10 mouse cellular contexts compared by ENCODE assay signal in genomic region chr19:36227418-36228160, GRCm38 (mm10).
A peak's percentile ranks its signal among the peaks of the same experiment; 100 is the strongest.
DNase-seq lines count a peak whose midpoint lies in the region; ATAC-seq and TF ChIP-seq lines count a peak whose summit lies in the region.
"Had no signal": no experiment of that assay in that cellular context is flagged by ENCODE, and none has a peak within 500 bp of the region (broad histone marks: within the 10 kb centered on the region; RNA-seq: fewer than 3 reads in every experiment).

No protein-coding gene starts in this region.

- H3K27ac ChIP-seq in heart, embryonic 11.5 days (ENCODE audit: low read depth, low read length) = no peak overlapping the region
- no peak overlapping the region for H3K27ac ChIP-seq in lung, embryonic 14.5 days (ENCODE audit: low read depth)
- H3K27ac ChIP-seq in neural tube, embryonic 15.5 days (replicated peaks) = no peak overlapping the region
- H3K27ac ChIP-seq: limb, embryonic 13.5 days had no signal

- H3K4me3 ChIP-seq in heart, embryonic 11.5 days (ENCODE audit: low read depth, low read length) = no peak overlapping the region
- no peak overlapping the region for H3K4me3 ChIP-seq in lung, embryonic 14.5 days (ENCODE audit: low read depth, low read length)
- no peak overlapping the region for H3K4me3 ChIP-seq in neural tube, embryonic 15.5 days (replicated peaks)
- H3K4me3 ChIP-seq: limb, embryonic 13.5 days had no signal

- ATAC-seq in heart, embryonic 11.5 days (replicated peaks; ENCODE audit: insufficient number of reproducible peaks, low FRiP score, low TSS enrichment) = no peak
- ATAC-seq in lung, embryonic 14.5 days (ENCODE audit: insufficient read depth) = no peak
- ATAC-seq in hematopoietic stem cell, adult 5-6 weeks (replicated peaks in 1 of 2; ENCODE audit: insufficient read depth in 1 of 2, low FRiP score in 2 of 2, low TSS enrichment in 1 of 2, low read depth in 1 of 2, poor library complexity in 2 of 2, severe bottlenecking in 2 of 2) = peak; percentile 47 to 56; a peak in 3 of 4 replicates
- ATAC-seq in neural tube, embryonic 15.5 days (ENCODE audit: low FRiP score) = no peak

- no peak for DNase-seq in heart, adult 9 months (ENCODE audit: low spot score in 2 of 2)
- peak; percentile 56 for DNase-seq in lung, embryonic 14.5 days
- DNase-seq in lung, postnatal 14 days = no peak
- no peak for DNase-seq in urinary bladder, postnatal 14 days (ENCODE audit: low spot score)
- DNase-seq in spleen, postnatal 4 days (ENCODE audit: low spot score in 2 of 2) = no peak
- DNase-seq: cerebellum, adult 9-11 months had no signal

- H3K4me2 ChIP-seq in heart, embryonic 11.5 days = peak overlapping the region; percentile 46
- peak overlapping the region; percentile 33; the same call in 1 of the 2 replicates for H3K4me2 ChIP-seq in lung, embryonic 14.5 days
- H3K4me2 ChIP-seq in neural tube, embryonic 15.5 days = peak overlapping the region; percentile 33
- H3K4me2 ChIP-seq: limb, embryonic 13.5 days had no signal

- H3K9me3 ChIP-seq in heart, embryonic 11.5 days (replicated peaks; ENCODE audit: control insufficient read depth, low read length) = no peaks in the 10 kb centered on the region
- H3K9me3 ChIP-seq in lung, embryonic 14.5 days (ENCODE audit: low read depth, low read length) = no peaks in the 10 kb centered on the region
- no peaks in the 10 kb centered on the region for H3K9me3 ChIP-seq in neural tube, embryonic 15.5 days (replicated peaks)
- H3K9me3 ChIP-seq: limb, embryonic 13.5 days had no signal

- TF ChIP-seq CTCF in lung, embryonic 14.5 days (IDR thresholded peaks at IDR 0.05; ENCODE audit: low read depth) = no peak

- peaks cover 10% of the 10 kb centered on the region for H3K4me1 ChIP-seq in heart, embryonic 11.5 days (ENCODE audit: control insufficient read depth, insufficient read depth, low read length)
- H3K4me1 ChIP-seq in lung, embryonic 14.5 days (ENCODE audit: insufficient read depth) = no peaks in the 10 kb centered on the region
- 0 out of 2 replicates have a peak, but pooled peaks cover 5% of the 10 kb centered on the region for H3K4me1 ChIP-seq in neural tube, embryonic 15.5 days
- H3K4me1 ChIP-seq: limb, embryonic 13.5 days had no signal

- WGBS in heart, embryonic 11.5 days (ENCODE audit: insufficient replicate concordance) = 15% methylated on average over 16 of the region's 17 CpGs
- 18% methylated on average over 17 of the region's 17 CpGs for WGBS in lung, embryonic 14.5 days
- WGBS in neural tube, embryonic 15.5 days = 26% methylated on average over 16 of the region's 17 CpGs

- H3K27me3 ChIP-seq in heart, embryonic 11.5 days (ENCODE audit: control insufficient read depth, insufficient read depth, low read length) = no peaks in the 10 kb centered on the region
- H3K27me3 ChIP-seq in lung, embryonic 14.5 days (ENCODE audit: insufficient read depth, low read length) = no peaks in the 10 kb centered on the region
- no peaks in the 10 kb centered on the region for H3K27me3 ChIP-seq in neural tube, embryonic 15.5 days (replicated peaks)

- H3K36me3 ChIP-seq in heart, embryonic 11.5 days (ENCODE audit: control insufficient read depth, insufficient read depth, low read length) = no peaks in the 10 kb centered on the region
- no peaks in the 10 kb centered on the region for H3K36me3 ChIP-seq in lung, embryonic 14.5 days (ENCODE audit: insufficient read depth)
- H3K36me3 ChIP-seq in neural tube, embryonic 15.5 days = no peaks in the 10 kb centered on the region
- H3K36me3 ChIP-seq: limb, embryonic 13.5 days had no signal

- peak overlapping the region; percentile 6; the same call in 1 of the 2 replicates for H3K9ac ChIP-seq in heart, embryonic 11.5 days (ENCODE audit: low read depth, low read length)
- no peak overlapping the region for H3K9ac ChIP-seq in lung, embryonic 14.5 days
- H3K9ac ChIP-seq in neural tube, embryonic 15.5 days (replicated peaks) = no peak overlapping the region
- H3K9ac ChIP-seq: limb, embryonic 13.5 days had no signal

Comparison
In these comparisons a context has a peak if more than half of its experiments do, and no peak if none do; other contexts are left out.
1. ATAC-seq: peak in hematopoietic stem cell, adult 5-6 weeks (2 of 2); none in heart, embryonic 11.5 days (single experiment), lung, embryonic 14.5 days (single experiment) and neural tube, embryonic 15.5 days (single experiment).
2. Peak in every context shown above with its lines, with median percentiles within 50 percentile points of each other: H3K4me2 ChIP-seq.